Mouse (Mus musculus) G1E (cell line): ENCODE data around the gene Smarcd2. TPM values are rescaled to one million over a fixed set of nuclear protein-coding genes. Genes with fewer than 3 reads are reported as not detected.

Source experiments
- ATAC-seq: 2 replicates; pipeline ENCODE4 v1.8.0; 2016; ENCODE audit warnings: mild to moderate bottlenecking; ENCODE audit not compliant: insufficient number of reproducible peaks, poor library complexity, low FRiP score, severe bottlenecking; ENCODE audit errors: extremely low read depth
- DNase-seq: peaks from one replicate; pipeline ENCODE4 v3.0.0; 2012; ENCODE audit warnings: low spot score
- H3K27me3 ChIP-seq: 2 replicates; pipeline ENCODE4 v1.6.1; 2012; ENCODE audit warnings: mild to moderate bottlenecking, low read length, inconsistent platforms; ENCODE audit not compliant: insufficient read depth
- H3K36me3 ChIP-seq: replicated peaks from 2 replicates; pipeline ENCODE3; 2012; ENCODE audit warnings: mild to moderate bottlenecking, inconsistent platforms
- H3K4me1 ChIP-seq: 2 replicates; pipeline ENCODE4 v1.6.1; 2012; ENCODE audit warnings: low read depth, low read length, inconsistent platforms, mixed read lengths; ENCODE audit not compliant: insufficient read depth
- H3K4me3 ChIP-seq: 2 replicates; pipeline ENCODE4 v1.5.1; 2012; ENCODE audit warnings: low read depth, mild to moderate bottlenecking, inconsistent platforms, low read length, moderate library complexity, mixed read lengths
- H3K9me3 ChIP-seq: replicated peaks from 2 replicates; pipeline ENCODE4 v1.6.1; 2012; ENCODE audit warnings: inconsistent platforms
- CTCF ChIP-seq: IDR thresholded peaks from 2 replicates; pipeline ENCODE4 v1.5.1; 2012; ENCODE audit warnings: low read depth, low read length, inconsistent platforms, mixed read lengths
- GATA1 ChIP-seq: IDR thresholded peaks from 2 replicates; pipeline ENCODE4 v1.6.1; 2012; ENCODE audit warnings: borderline replicate concordance, low read length, inconsistent platforms, mixed read lengths
- GATA2 ChIP-seq: IDR thresholded peaks from 2 replicates; pipeline ENCODE4 v1.6.1; 2012; ENCODE audit warnings: low read depth, low read length, inconsistent platforms, borderline replicate concordance
- POLR2AphosphoS5 ChIP-seq: IDR thresholded peaks from 2 replicates; pipeline ENCODE4 v1.6.1; 2012; ENCODE audit warnings: low read depth, low read length, inconsistent platforms; ENCODE audit not compliant: insufficient replicate concordance
- TAL1 ChIP-seq: conservative IDR thresholded peaks from 2 replicates; pipeline ENCODE4 v1.6.1; 2012; ENCODE audit warnings: low read depth, low read length, inconsistent platforms, mixed read lengths
- polyA plus RNA-seq: library from polyadenylated mRNA; stranded (reverse); fragments of >175 nt; gene quantifications from 2 replicates; pipeline ENCODE4 v1.2.3, GENCODE M21; 2012
- total RNA-seq, 2 experiments: library from RNA; stranded (forward) in 1 of 2; stranded (reverse) in 1 of 2; fragments of 200-1000 nt in 1 of 2; fragments of >200 nt in 1 of 2; fragmentation: Nextera tagmentation in 1 of 2; gene quantifications; 2 replicates each; pipeline ENCODE4 v1.2.3; 2014 to 2017

Gene Smarcd2
- total and polyA plus RNA-seq, 3 experiments = 94.1 to 139 (median 138) TPM

DNA sequence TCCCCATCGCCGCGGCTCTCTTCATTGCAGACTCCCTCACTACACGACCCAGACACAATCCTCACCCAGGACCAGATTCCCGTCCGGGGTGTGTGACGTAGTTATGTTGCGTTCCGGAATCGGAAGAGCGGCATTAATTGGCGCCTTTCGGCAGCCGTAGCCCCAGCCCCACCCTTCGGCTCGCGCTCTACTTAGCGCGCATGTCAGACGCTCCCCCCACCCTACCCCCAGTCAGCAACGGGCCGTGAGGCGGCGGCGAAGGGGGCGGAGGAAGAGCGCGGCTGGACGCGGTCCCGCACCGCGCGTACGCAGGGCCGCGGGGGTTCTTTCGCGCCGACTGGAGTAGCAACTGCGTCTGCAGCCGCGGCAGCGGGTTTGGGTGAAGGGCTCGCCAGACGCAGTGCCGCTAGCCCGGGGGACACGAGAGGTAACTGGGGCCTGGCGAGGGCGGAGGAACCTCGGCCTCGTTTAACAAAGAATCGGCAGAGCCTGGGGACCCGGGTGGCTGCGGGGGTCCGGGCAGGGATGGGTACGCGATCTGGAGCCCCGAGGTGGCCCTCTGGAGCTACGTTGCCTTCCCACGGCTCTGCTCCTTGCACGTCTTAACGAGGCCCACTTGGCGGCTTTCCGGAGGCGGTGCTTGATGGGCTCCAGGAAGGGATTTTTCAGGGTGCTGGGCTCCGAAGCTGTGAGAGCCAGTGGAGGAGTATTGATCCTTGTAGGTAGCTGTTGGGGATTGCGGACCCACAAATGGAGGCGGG is 55.9 kb downstream of the Smarcd2 start, which contains the start of gene Ddx42:
TSS of gene Ddx42 (plus strand) at position 197 of the 761 bp plus-strand sequence.
- TF ChIP-seq CTCF (no peak), POLR2AphosphoS5 (0 out of 2 replicates have a peak, but pooled peaks have one; percentile 15)
- DNase-seq (peak; percentile 80), ATAC-seq (peak; percentile 74)
- Histone ChIP-seq H3K27me3 (no peaks in the 10 kb centered on the region), H3K4me3 (peak within 1 kb of the TSS; percentile 97), H3K9me3 (no peaks in the 10 kb centered on the region), H3K4me1 (peaks cover 37% of the 10 kb centered on the region), H3K36me3 (peaks cover 36% of the 10 kb centered on the region)

DNA sequence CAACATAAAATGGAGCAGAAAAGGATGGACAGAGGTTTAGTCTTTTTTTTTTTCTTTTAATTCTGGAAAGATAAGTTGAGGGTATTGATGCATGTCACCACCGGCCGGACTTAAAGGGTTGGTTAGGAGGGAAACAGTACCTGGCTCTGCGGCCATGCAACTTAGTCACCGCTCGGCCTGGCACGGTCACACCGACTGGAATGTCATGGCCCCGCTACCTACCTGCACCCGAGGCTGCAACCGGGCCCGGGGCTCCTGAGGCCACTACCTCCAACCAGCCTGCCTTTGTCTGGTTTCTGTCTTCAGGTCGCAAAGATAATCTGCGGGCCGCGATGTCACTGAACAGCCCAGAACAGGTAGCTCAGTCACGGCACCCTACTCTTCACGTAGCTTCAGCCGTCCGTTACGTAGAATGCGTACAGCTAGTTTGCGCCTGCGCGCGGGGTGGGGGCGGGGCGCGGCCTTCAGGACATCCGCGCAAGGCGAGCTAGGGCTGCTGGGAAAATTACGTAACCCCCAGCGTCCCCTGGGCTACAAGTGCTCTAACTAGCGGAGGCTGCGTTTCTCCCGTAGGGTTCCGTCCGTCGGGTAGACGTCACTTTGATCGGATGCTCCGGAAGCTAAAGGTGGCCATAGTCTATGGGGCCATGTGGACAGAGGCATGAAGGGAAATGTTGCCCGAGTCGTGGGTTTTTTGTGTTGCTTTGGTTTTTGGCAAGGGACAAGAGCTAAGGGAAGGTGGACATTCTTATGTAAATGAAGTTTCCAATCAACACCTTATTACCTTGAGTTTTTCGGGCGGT is 56.6 kb downstream of the Smarcd2 start, which contains the start of gene Ccdc47:
TSS of gene Ccdc47 (minus strand) at position 418 of the 803 bp plus-strand sequence.
- TF ChIP-seq CTCF = no peak
- peak; percentile 33; the same call in 1 of the 2 replicates for TF ChIP-seq POLR2AphosphoS5
- ATAC-seq = peak; percentile 91
- H3K36me3 ChIP-seq = peaks cover 44% of the 10 kb centered on the region

DNA sequence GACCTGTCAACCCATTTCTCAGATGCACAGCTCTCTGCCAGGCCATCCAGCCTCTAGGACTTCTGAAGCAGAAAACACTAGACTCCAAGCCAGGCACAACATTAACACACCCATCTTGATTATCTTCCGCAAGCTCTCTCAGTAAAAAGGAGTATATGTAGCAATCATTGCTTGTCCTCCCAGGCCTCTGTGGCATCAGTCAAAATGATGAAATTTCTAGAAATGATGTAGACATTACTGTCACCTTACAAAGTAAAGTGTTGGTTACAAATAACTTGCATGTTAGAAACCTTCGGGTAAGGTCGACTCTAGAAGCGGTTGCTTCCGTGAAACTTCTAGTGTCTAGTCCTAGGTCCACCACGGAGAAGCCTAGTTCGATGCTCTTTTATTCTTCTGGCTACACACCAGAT is 57.3 kb downstream of the Smarcd2 start:
- Histone ChIP-seq H3K9me3 (no peaks in the 10 kb centered on the region), H3K4me1 (peaks cover 34% of the 10 kb centered on the region), H3K36me3 (peaks cover 44% of the 10 kb centered on the region), H3K27me3 (no peaks in the 10 kb centered on the region), H3K4me3 (peak overlapping the region; percentile 97)
- DNase-seq (no peak), ATAC-seq (no peak)
- TF ChIP-seq GATA1 (no peak), POLR2AphosphoS5 (no peak), TAL1 (no peak), CTCF (no peak), GATA2 (no peak)

More for the DNA sequence above, 56.6 kb downstream of the Smarcd2 start, which contains the start of gene Ccdc47:
- H3K27me3 ChIP-seq = no peaks in the 10 kb centered on the region
- H3K4me1 ChIP-seq = peaks cover 37% of the 10 kb centered on the region
- H3K4me3 ChIP-seq = peak within 1 kb of the TSS; percentile 97
- no peaks in the 10 kb centered on the region for H3K9me3 ChIP-seq
- DNase-seq = peak; percentile 88

DNA sequence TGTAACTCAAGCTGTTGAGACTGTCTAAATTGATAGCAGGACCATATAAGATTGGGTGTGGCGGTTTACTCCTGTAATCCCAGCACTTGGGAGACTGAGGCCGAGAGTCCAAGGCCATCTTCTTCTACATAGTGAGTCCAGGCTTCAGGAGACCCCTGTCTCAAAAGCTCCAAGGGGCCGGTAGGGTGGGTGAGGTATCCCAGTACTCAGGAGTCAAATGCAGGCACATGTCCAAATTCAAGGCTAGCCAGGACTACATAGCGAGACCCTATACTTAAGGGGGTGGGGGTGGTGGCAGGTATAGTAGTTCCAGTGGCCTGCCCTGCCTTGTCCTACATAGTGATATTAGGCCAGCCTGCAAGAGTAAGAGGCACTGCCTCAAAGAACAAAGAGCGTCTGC is 57.9 kb downstream of the Smarcd2 start:
- ATAC-seq (no peak), DNase-seq (no peak)
- TF ChIP-seq POLR2AphosphoS5 (no peak), GATA1 (no peak), GATA2 (no peak), TAL1 (no peak), CTCF (no peak)
- H3K27me3 ChIP-seq = no peaks in the 10 kb centered on the region
- H3K36me3 ChIP-seq = peaks cover 50% of the 10 kb centered on the region
- H3K4me1 ChIP-seq = peaks cover 34% of the 10 kb centered on the region
- peak overlapping the region; percentile 97 for H3K4me3 ChIP-seq
- H3K9me3 ChIP-seq = no peaks in the 10 kb centered on the region

Other genes with a start within 250 kb of the Smarcd2 start
- gene Dcaf7, start 236.1 kb downstream of the Smarcd2 start, total RNA-seq (2014; fragmentation: Nextera tagmentation) = 70.7 and 84.6 TPM in 2 replicates
- 70.0 and 74.3 TPM in 2 replicates for gene Dcaf7, start 236.1 kb downstream of the Smarcd2 start, total RNA-seq (2017)
- 40.4 and 59.3 TPM in 2 replicates for gene Dcaf7, start 236.1 kb downstream of the Smarcd2 start, polyA plus RNA-seq
- gene Taco1, start 206.9 kb downstream of the Smarcd2 start, total RNA-seq (2014; fragmentation: Nextera tagmentation) = 14.6 and 20.3 TPM in 2 replicates
- 20.4 and 21.4 TPM in 2 replicates for gene Taco1, start 206.9 kb downstream of the Smarcd2 start, total RNA-seq (2017)
- gene Taco1, start 206.9 kb downstream of the Smarcd2 start, polyA plus RNA-seq = 18.6 and 19.2 TPM in 2 replicates
- gene Map3k3, start 188.4 kb downstream of the Smarcd2 start, total RNA-seq (2014; fragmentation: Nextera tagmentation) = 21.1 and 30.0 TPM in 2 replicates
- 29.5 and 31.9 TPM in 2 replicates for gene Map3k3, start 188.4 kb downstream of the Smarcd2 start, total RNA-seq (2017)
- 4.5 and 4.9 TPM in 2 replicates for gene Map3k3, start 188.4 kb downstream of the Smarcd2 start, polyA plus RNA-seq
- gene Gm10840, start 112.1 kb downstream of the Smarcd2 start, total RNA-seq (2014; fragmentation: Nextera tagmentation) = not detected in 2 replicates
- not detected in 2 replicates for gene Gm10840, start 112.1 kb downstream of the Smarcd2 start, total RNA-seq (2017)
- gene Gm10840, start 112.1 kb downstream of the Smarcd2 start, polyA plus RNA-seq = not detected in 2 replicates
- gene Limd2, start 112.1 kb downstream of the Smarcd2 start, total RNA-seq (2014; fragmentation: Nextera tagmentation) = 258 and 309 TPM in 2 replicates
- gene Limd2, start 112.1 kb downstream of the Smarcd2 start, total RNA-seq (2017) = 77.5 and 94.4 TPM in 2 replicates
- gene Limd2, start 112.1 kb downstream of the Smarcd2 start, polyA plus RNA-seq = 365 and 413 TPM in 2 replicates
- 28.9 and 40.2 TPM in 2 replicates for gene Strada, start 70.8 kb downstream of the Smarcd2 start, total RNA-seq (2014; fragmentation: Nextera tagmentation)
- gene Strada, start 70.8 kb downstream of the Smarcd2 start, total RNA-seq (2017) = 19.5 and 21.1 TPM in 2 replicates
- gene Strada, start 70.8 kb downstream of the Smarcd2 start, polyA plus RNA-seq = 32.3 and 36.2 TPM in 2 replicates
- gene Ccdc47, start 56.6 kb downstream of the Smarcd2 start, total RNA-seq (2014; fragmentation: Nextera tagmentation) = 78.5 and 92.2 TPM in 2 replicates
- 90.1 and 129 TPM in 2 replicates for gene Ccdc47, start 56.6 kb downstream of the Smarcd2 start, total RNA-seq (2017)
- 3.8 and 3.9 TPM in 2 replicates for gene Ccdc47, start 56.6 kb downstream of the Smarcd2 start, polyA plus RNA-seq
- gene Ddx42, start 56.0 kb downstream of the Smarcd2 start, total RNA-seq (2014; fragmentation: Nextera tagmentation) = 63.7 and 71.8 TPM in 2 replicates
- gene Ddx42, start 56.0 kb downstream of the Smarcd2 start, total RNA-seq (2017) = 89.0 and 112 TPM in 2 replicates
- gene Ddx42, start 56.0 kb downstream of the Smarcd2 start, polyA plus RNA-seq = 28.4 and 50.3 TPM in 2 replicates
- 49.0 and 59.8 TPM in 2 replicates for gene Ftsj3, start 16.9 kb downstream of the Smarcd2 start, total RNA-seq (2014; fragmentation: Nextera tagmentation)
- gene Ftsj3, start 16.9 kb downstream of the Smarcd2 start, total RNA-seq (2017) = 90.6 and 109 TPM in 2 replicates
- gene Ftsj3, start 16.9 kb downstream of the Smarcd2 start, polyA plus RNA-seq = 11.5 and 21.6 TPM in 2 replicates
- gene Psmc5, start 16.8 kb downstream of the Smarcd2 start, total RNA-seq (2014; fragmentation: Nextera tagmentation) = 44.0 and 50.7 TPM in 2 replicates
- 90.7 and 96.0 TPM in 2 replicates for gene Psmc5, start 16.8 kb downstream of the Smarcd2 start, total RNA-seq (2017)
- gene Psmc5, start 16.8 kb downstream of the Smarcd2 start, polyA plus RNA-seq = 38.4 and 64.1 TPM in 2 replicates
- not detected in 2 replicates for gene Tcam1, start 3.7 kb upstream of the Smarcd2 start, total RNA-seq (2014; fragmentation: Nextera tagmentation)
- 0.12 TPM in 1 of 2 replicates, not detected in the other for gene Tcam1, start 3.7 kb upstream of the Smarcd2 start, total RNA-seq (2017)
- gene Tcam1, start 3.7 kb upstream of the Smarcd2 start, polyA plus RNA-seq = 0.01 TPM in 1 of 2 replicates, not detected in the other
- not detected in 2 replicates for gene Gh, start 28.9 kb upstream of the Smarcd2 start, total RNA-seq (2014; fragmentation: Nextera tagmentation)
- not detected in 2 replicates for gene Gh, start 28.9 kb upstream of the Smarcd2 start, total RNA-seq (2017)
- not detected in 2 replicates for gene Gh, start 28.9 kb upstream of the Smarcd2 start, polyA plus RNA-seq
- not detected in 2 replicates for gene Cd79b, start 41.8 kb upstream of the Smarcd2 start, total RNA-seq (2014; fragmentation: Nextera tagmentation)
- gene Cd79b, start 41.8 kb upstream of the Smarcd2 start, total RNA-seq (2017) = not detected in 2 replicates
- gene Cd79b, start 41.8 kb upstream of the Smarcd2 start, polyA plus RNA-seq = 0.03 TPM in 1 of 2 replicates, not detected in the other
- not detected in 2 replicates for gene Scn4a, start 80.3 kb upstream of the Smarcd2 start, total RNA-seq (2014; fragmentation: Nextera tagmentation)
- gene Scn4a, start 80.3 kb upstream of the Smarcd2 start, total RNA-seq (2017) = 0.05 TPM in 1 of 2 replicates, not detected in the other
- gene Scn4a, start 80.3 kb upstream of the Smarcd2 start, polyA plus RNA-seq = not detected in 2 replicates
- not detected in 2 replicates for gene Prr29, start 92.5 kb upstream of the Smarcd2 start, total RNA-seq (2014; fragmentation: Nextera tagmentation)
- gene Prr29, start 92.5 kb upstream of the Smarcd2 start, total RNA-seq (2017) = 0.16 and 0.23 TPM in 2 replicates
- 0.07 TPM in 1 of 2 replicates, not detected in the other for gene Prr29, start 92.5 kb upstream of the Smarcd2 start, polyA plus RNA-seq
- gene Icam2, start 115.1 kb upstream of the Smarcd2 start, total RNA-seq (2014; fragmentation: Nextera tagmentation) = 3.7 and 10.3 TPM in 2 replicates
- 42.6 and 53.8 TPM in 2 replicates for gene Icam2, start 115.1 kb upstream of the Smarcd2 start, total RNA-seq (2017)
- 2.1 and 3.4 TPM in 2 replicates for gene Icam2, start 115.1 kb upstream of the Smarcd2 start, polyA plus RNA-seq
- 44.5 and 47.7 TPM in 2 replicates for gene Ern1, start 214.9 kb upstream of the Smarcd2 start, total RNA-seq (2014; fragmentation: Nextera tagmentation)
- gene Ern1, start 214.9 kb upstream of the Smarcd2 start, total RNA-seq (2017) = 11.5 and 14.9 TPM in 2 replicates
- gene Ern1, start 214.9 kb upstream of the Smarcd2 start, polyA plus RNA-seq = 10.9 and 11.0 TPM in 2 replicates